Mouse (Mus musculus) heart, postnatal 4 days (tissue): ENCODE data around the gene Golga7b. TPM values are rescaled to one million over a fixed set of nuclear protein-coding genes. Genes with fewer than 3 reads are reported as not detected.

ENCODE experiments used
- DNase-seq: peaks from one replicate; pipeline ENCODE4 v3.0.0; 2021
- microRNA-seq, 2 experiments: library from miRNA; unstranded; fragments of <30 nt; microRNA quantifications; one replicate each; pipeline ENCODE4 v1.2.0; 2021 to 2022
- total RNA-seq, 2 experiments: library from RNA; stranded (reverse); gene quantifications; 2 replicates each; pipeline ENCODE4 v1.2.3; 2021

Gene Golga7b
- total RNA-seq, 2 experiments from 2014 or later, result 0.45 to 0.54 TPM

- no peak for DNase-seq
These were observed 58.4 kb downstream of the Golga7b start for GRCm38 (mm10) chr19:42305746-42306145.

GRCm38 (mm10) chr19:42306202-42306601 lies 58.8 kb downstream of the Golga7b start:
- DNase-seq, result no peak

GRCm38 (mm10) chr19:42307019-42307418 lies 59.6 kb downstream of the Golga7b start:
- DNase-seq, result peak; percentile 25

- no peak for DNase-seq
These were observed 61.6 kb downstream of the Golga7b start for GRCm38 (mm10) chr19:42308931-42309330.

- DNase-seq, result no peak
These were observed 64.0 kb downstream of the Golga7b start for GRCm38 (mm10) chr19:42311332-42311731.

GRCm38 (mm10) chr19:42312191-42312590 lies 64.8 kb downstream of the Golga7b start:
- DNase-seq, result no peak

- DNase-seq, result no peak
These were observed 67.8 kb downstream of the Golga7b start for GRCm38 (mm10) chr19:42315070-42315679.

- peak; percentile 83 for DNase-seq
These were observed 68.5 kb downstream of the Golga7b start for GRCm38 (mm10) chr19:42315914-42316313.

GRCm38 (mm10) chr19:42316525-42316924 lies 69.2 kb downstream of the Golga7b start:
- DNase-seq, result peak; percentile 44

- no peak for DNase-seq
These were observed 69.6 kb downstream of the Golga7b start for GRCm38 (mm10) chr19:42316998-42317397.

GRCm38 (mm10) chr19:42317648-42318425 lies 70.5 kb downstream of the Golga7b start:
- no peak for DNase-seq

Small RNAs within 50 kb of the gene (microRNA-seq; reads per million reads assigned to microRNA genes)
- gene Gm26339 (0 reads per million in 2 experiments), gene Mir3085 (0 reads per million in 2 experiments)

Other genes with a start within 250 kb of the Golga7b start
- gene Ankrd2, start 211.6 kb upstream of the Golga7b start, total RNA-seq, result under 1 TPM in 1 of 2 experiments, not detected in 1; 0.25 TPM
- gene Hoga1, start 202.0 kb upstream of the Golga7b start, total RNA-seq, result 1 to 10 TPM; 2.5 to 2.8 TPM
- gene 4933411K16Rik, start 195.3 kb upstream of the Golga7b start, total RNA-seq, result under 1 TPM; 0.26 to 0.50 TPM
- gene Morn4, start 161.2 kb upstream of the Golga7b start, total RNA-seq, result 10 to 100 TPM in 1 of 2 experiments, 1 to 10 TPM in 1; 8.8 to 10.6 TPM
- 10 to 100 TPM; 16.7 to 19.5 TPM for gene Pi4k2a, start 157.1 kb upstream of the Golga7b start, total RNA-seq
- gene Avpi1, start 118.5 kb upstream of the Golga7b start, total RNA-seq, result 10 to 100 TPM; 17.9 to 19.5 TPM
- 10 to 100 TPM; 37.3 to 40.7 TPM for gene Marveld1, start 100.2 kb upstream of the Golga7b start, total RNA-seq
- gene Zfyve27, start 83.6 kb upstream of the Golga7b start, total RNA-seq, result 10 to 100 TPM; 28.4 to 32.4 TPM
- 1 to 10 TPM in 1 of 2 experiments, under 1 TPM in 1; 0.54 to 1.3 TPM for gene Sfrp5, start 45.3 kb upstream of the Golga7b start, total RNA-seq
- under 1 TPM; 0.29 to 0.52 TPM for gene Crtac1, start 184.2 kb downstream of the Golga7b start, total RNA-seq